Mouse (Mus musculus): ENCODE data around the gene Dnajc15. TPM values are rescaled to one million over a fixed set of nuclear protein-coding genes. Genes with fewer than 3 reads are reported as not detected.
"Not testable (repeated sequence)": the region's sequence is repeated elsewhere in the genome, so short reads cannot be mapped to it uniquely, and the experiment has no call there.

Dnajc15 gene
- total RNA-seq (2021), result 100 to 1,000 TPM; 231 to 253 TPM
- long read RNA-seq, experiment 1, full-length matches to known transcripts, result 110 of 116 reads
- long read RNA-seq, experiment 1, partial matches to known transcripts, result 0 of 116 reads
- long read RNA-seq, experiment 1, other reads (novel, unspliced or antisense), result 6 of 116 reads
- long read RNA-seq, experiment 2, full-length matches to known transcripts, result 108 of 113 reads
- long read RNA-seq, experiment 2, partial matches to known transcripts, result 0 of 113 reads
- long read RNA-seq, experiment 2, other reads (novel, unspliced or antisense), result 5 of 113 reads

- DNase-seq, result peak; percentile 90 to 91
- intact Hi-C loops (cut with DNase I), result loop anchor here (5.0 kb wide), 1 partner anchor 1767 kb away; no protein-coding TSS in a partner anchor
Measured at GRCm38 (mm10) chr14:77874304-77875241, at the start of gene Dnajc15. Dnajc15 (minus strand) TSS chr14:77875125.

GRCm38 (mm10) chr14:77923076-77923865 is 48.3 kb upstream of the Dnajc15 start:
- DNase-seq, result no peak
- intact Hi-C loops (cut with DNase I), result loop anchor here (10.0 kb wide), 1 partner anchor 362 kb away; no protein-coding TSS in a partner anchor

GRCm38 (mm10) chr14:77921641-77922040 is 46.7 kb upstream of the Dnajc15 start:
- intact Hi-C loops (cut with DNase I), result loop anchor here (10.0 kb wide), 1 partner anchor 363 kb away; no protein-coding TSS in a partner anchor

GRCm38 (mm10) chr14:77915776-77916175 is 40.9 kb upstream of the Dnajc15 start:
- intact Hi-C loops (cut with DNase I), result no loop called here
- DNase-seq, result no peak

More at GRCm38 (mm10) chr14:77921641-77922040, 46.7 kb upstream of the Dnajc15 start:
- DNase-seq, result no peak

- intact Hi-C loops (cut with DNase I), result no loop called here
- DNase-seq, result no peak
Measured at GRCm38 (mm10) chr14:77906586-77906985, 31.7 kb upstream of the Dnajc15 start.

- DNase-seq, result no peak
- intact Hi-C loops (cut with DNase I), result no loop called here
Measured at GRCm38 (mm10) chr14:77905466-77905865, 30.5 kb upstream of the Dnajc15 start.

- intact Hi-C loops (cut with DNase I), result no loop called here
- no peak for DNase-seq
Measured at GRCm38 (mm10) chr14:77904171-77904762, 29.3 kb upstream of the Dnajc15 start, which contains the start of gene Epsti1. Epsti1 (plus strand) TSS chr14:77904239.

- intact Hi-C loops (cut with DNase I), result no loop called here
- no peak for DNase-seq
Measured at GRCm38 (mm10) chr14:77902541-77902940, 27.6 kb upstream of the Dnajc15 start.

- no peak for DNase-seq
- intact Hi-C loops (cut with DNase I), result no loop called here
Measured at GRCm38 (mm10) chr14:77895951-77896350, 21.0 kb upstream of the Dnajc15 start.

- intact Hi-C loops (cut with DNase I), result no loop called here
- DNase-seq, result no peak
Measured at GRCm38 (mm10) chr14:77889911-77890310, 15.0 kb upstream of the Dnajc15 start.

GRCm38 (mm10) chr14:77886941-77887340 is 12.0 kb upstream of the Dnajc15 start:
- intact Hi-C loops (cut with DNase I), result no loop called here
- DNase-seq, result no peak

GRCm38 (mm10) chr14:77886376-77886775 is 11.5 kb upstream of the Dnajc15 start:
- intact Hi-C loops (cut with DNase I), result no loop called here
- DNase-seq, result no peak

- intact Hi-C loops (cut with DNase I), result no loop called here
- no peak for DNase-seq
Measured at GRCm38 (mm10) chr14:77882669-77883068, 7.7 kb upstream of the Dnajc15 start.

- intact Hi-C loops (cut with DNase I), result no loop called here
- DNase-seq, result no peak
Measured at GRCm38 (mm10) chr14:77881998-77882397, 7.1 kb upstream of the Dnajc15 start.

GRCm38 (mm10) chr14:77877876-77878275 is 3.0 kb upstream of the Dnajc15 start:
- intact Hi-C loops (cut with DNase I), result loop anchor here (5.0 kb wide), 1 partner anchor 1771 kb away; no protein-coding TSS in a partner anchor
- DNase-seq, result not testable (repeated sequence)

- intact Hi-C loops (cut with DNase I), result loop anchor here (5.0 kb wide), 1 partner anchor 1769 kb away; no protein-coding TSS in a partner anchor
- DNase-seq, result no peak
Measured at GRCm38 (mm10) chr14:77876199-77876598, 1.3 kb upstream of the Dnajc15 start.

GRCm38 (mm10) chr14:77871380-77871975 is 3.4 kb downstream of the Dnajc15 start:
- intact Hi-C loops (cut with DNase I), result no loop called here

GRCm38 (mm10) chr14:77870926-77871325 is 4.0 kb downstream of the Dnajc15 start:
- intact Hi-C loops (cut with DNase I), result no loop called here
- no peak for DNase-seq

More at GRCm38 (mm10) chr14:77871380-77871975, 3.4 kb downstream of the Dnajc15 start:
- no peak for DNase-seq

- no peak for DNase-seq
- intact Hi-C loops (cut with DNase I), result no loop called here
Measured at GRCm38 (mm10) chr14:77867601-77868000, 7.3 kb downstream of the Dnajc15 start.

Measured in heart, postnatal 14 days (tissue).